Mouse (Mus musculus): ENCODE measurements around the gene 1700001O22Rik.

1700001O22Rik gene

DNA sequence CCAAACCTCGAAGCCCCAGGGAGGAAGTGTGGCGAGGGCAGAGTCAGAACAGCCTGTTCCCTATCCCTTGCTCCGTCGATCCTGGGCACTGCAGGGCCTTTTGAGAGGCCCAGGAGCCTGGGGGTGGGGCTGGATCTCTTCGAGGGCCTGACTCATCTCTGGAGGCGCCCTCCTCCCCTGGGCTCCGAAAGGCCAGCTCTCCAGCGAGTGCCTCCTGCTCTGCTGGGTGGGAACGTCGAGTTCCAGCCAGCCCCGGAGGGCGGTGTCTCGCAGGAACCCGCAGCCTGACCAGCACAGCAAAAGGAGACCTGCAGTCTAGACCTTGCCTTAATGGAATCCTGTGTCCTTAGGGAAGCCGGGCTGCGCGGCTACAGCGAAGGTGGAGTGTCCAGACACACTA lies 50.2 kb downstream of the 1700001O22Rik start:
- in situ Hi-C loops (cut with MboI): no loop called here

DNA sequence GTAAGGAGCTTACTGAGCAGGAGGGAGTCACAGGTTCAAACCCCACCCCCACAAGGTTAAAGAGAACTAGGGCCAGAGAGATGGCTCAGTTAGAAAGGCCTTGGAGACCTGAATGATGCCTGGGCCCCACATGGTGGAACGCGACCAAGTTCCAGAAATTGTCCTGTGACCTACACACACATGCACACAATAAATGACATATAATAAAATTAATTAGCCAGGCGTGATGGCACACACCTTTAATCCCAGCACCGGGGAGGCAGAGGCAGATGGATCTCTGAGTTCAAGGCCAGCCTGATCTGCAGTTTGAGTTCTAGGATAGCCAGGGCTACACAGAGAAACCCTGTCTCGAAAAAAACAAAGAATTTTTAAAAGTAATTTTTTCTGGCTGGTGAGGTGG lies 51.0 kb downstream of the 1700001O22Rik start:
- in situ Hi-C loops (cut with MboI): no loop called here

DNA sequence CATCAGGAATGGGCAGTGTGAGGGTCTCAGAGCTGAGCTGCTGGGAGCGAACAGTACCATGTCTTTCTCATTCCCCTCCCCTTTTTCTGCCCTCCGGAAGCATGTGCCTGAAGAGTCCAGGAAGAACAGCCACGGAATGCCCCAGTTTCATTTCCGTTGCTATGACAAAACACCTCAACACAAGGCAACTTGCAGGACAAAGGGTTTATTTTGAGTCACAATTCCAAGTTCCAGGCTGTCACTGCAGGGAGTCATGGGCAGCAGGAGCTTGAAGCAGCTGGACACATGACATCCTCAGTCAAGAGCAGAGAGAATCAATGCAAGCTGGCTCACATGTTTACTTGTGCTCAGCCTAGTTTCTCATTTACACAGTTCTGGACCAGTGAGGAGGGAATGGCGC lies 53.4 kb downstream of the 1700001O22Rik start:
- in situ Hi-C loops (cut with MboI): no loop called here

DNA sequence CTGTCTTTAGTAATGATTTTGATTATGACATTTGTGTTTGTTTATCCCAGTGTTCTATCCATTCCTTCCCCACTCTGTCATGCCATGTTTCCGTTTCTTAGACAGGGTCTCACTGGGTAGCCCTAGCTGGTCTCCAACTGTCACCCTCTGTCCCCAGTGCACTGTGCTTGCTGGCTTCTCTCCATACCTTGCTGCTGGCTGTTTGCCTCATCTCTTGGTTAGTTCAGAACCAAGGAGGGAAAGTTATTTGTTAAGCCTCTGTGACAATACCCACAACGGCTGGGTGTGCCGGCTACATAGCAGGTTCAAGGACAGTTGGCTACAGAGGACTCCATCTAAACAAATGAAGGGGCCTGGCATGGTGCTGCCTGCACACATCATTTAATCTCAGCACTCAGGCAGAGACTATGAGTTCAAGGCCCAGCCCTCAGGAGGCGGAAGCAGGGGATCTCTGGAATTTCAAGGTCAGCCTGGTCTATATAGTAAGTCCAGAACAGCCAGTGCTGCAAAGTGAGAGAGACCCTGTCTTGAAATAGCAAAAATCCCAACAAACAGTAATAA lies 55.8 kb downstream of the 1700001O22Rik start:
- in situ Hi-C loops (cut with MboI): no loop called here
